In the genomic region with DNA sequence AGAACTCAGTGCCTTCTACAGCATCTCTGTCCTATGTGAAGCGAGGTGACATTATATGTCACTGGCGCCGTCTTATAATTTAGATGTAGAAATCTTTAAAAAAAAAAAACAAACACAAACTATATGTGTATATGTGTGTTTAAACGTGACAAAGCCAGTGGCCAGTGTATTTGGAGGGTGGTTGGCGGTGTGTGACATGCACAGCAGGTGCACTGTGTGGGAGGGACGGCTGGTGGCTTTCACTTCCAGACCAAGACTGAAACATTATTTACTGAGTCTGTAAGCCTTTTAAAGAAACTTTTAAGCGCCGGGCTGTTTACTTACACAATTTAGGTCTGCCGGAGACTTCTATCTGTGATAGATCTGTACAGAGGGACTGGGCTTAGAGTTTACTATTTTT, we compare ENCODE assay signal across 27 mouse cellular contexts.
"Had no signal": no experiment of that assay in that cellular context is flagged by ENCODE, and none has a peak within 500 bp of the region (broad histone marks: within the 10 kb centered on the region; RNA-seq: fewer than 3 reads in every experiment).

No protein-coding gene starts in this region.

- H3K9ac ChIP-seq: heart, embryonic 12.5 days; hindbrain, embryonic 12.5 days; hindbrain, embryonic 14.5 days; intestine, embryonic 15.5 days; limb, embryonic 12.5 days; liver, embryonic 13.5 days had no signal

- H3K4me1 ChIP-seq: heart, embryonic 10.5 days; heart, embryonic 12.5 days; intestine, embryonic 15.5 days; limb, embryonic 10.5 days; limb, embryonic 12.5 days; liver, embryonic 13.5 days had no signal

- DNase-seq: gastrocnemius, adult 2 months; gastrocnemius, postnatal 10 days; gastrocnemius, postnatal 25 days; heart, adult 18-20 months; heart, postnatal 10 days; heart, postnatal 4 days; kidney, adult 18-20 months; kidney, adult 8-10 months; kidney, postnatal 14 days; kidney, postnatal 36 days; layer of hippocampus, postnatal 36 days; liver; liver, embryonic 13.5 days had no signal

- H3K27ac ChIP-seq: gastrocnemius, adult 2 months; heart, embryonic 10.5 days; hindbrain, embryonic 10.5 days; hindbrain, embryonic 12.5 days; hindbrain, embryonic 14.5 days; intestine, embryonic 15.5 days; kidney, postnatal 0 days; left cerebral cortex, adult 2 months; limb, embryonic 10.5 days; limb, embryonic 12.5 days; liver, embryonic 13.5 days had no signal

- H3K4me3 ChIP-seq: gastrocnemius, adult 2 months; heart, embryonic 10.5 days; heart, embryonic 12.5 days; hindbrain, embryonic 10.5 days; hindbrain, embryonic 12.5 days; intestine, embryonic 15.5 days; left cerebral cortex, adult 2 months; limb, embryonic 10.5 days; limb, embryonic 12.5 days; liver, embryonic 13.5 days had no signal

- H3K9me3 ChIP-seq: heart, embryonic 10.5 days; heart, embryonic 12.5 days; hindbrain, embryonic 10.5 days; hindbrain, embryonic 12.5 days; intestine, embryonic 15.5 days; limb, embryonic 10.5 days; limb, embryonic 12.5 days; liver, embryonic 13.5 days had no signal

- ATAC-seq: hindbrain, embryonic 16.5 days; inflammation-experienced regulatory T-cells, adult 6 months; intestine, embryonic 15.5 days; intestine, postnatal 0 days had no signal

- H3K36me3 ChIP-seq: heart, embryonic 10.5 days; heart, embryonic 12.5 days; hindbrain, embryonic 10.5 days; hindbrain, embryonic 12.5 days; intestine, embryonic 15.5 days; limb, embryonic 10.5 days; limb, embryonic 12.5 days; liver, embryonic 13.5 days had no signal

- H3K4me2 ChIP-seq: heart, embryonic 12.5 days; hindbrain, embryonic 12.5 days; hindbrain, embryonic 14.5 days; intestine, embryonic 15.5 days; limb, embryonic 12.5 days; liver, embryonic 11.5 days; liver, embryonic 13.5 days had no signal

- H3K27me3 ChIP-seq: hindbrain, embryonic 12.5 days; intestine, embryonic 15.5 days; limb, embryonic 12.5 days; liver, embryonic 13.5 days had no signal
